Mouse (Mus musculus) testis, adult 2 months (tissue): Measurements from ENCODE around the gene Gm281.

Experiments used
- CTCF ChIP-seq: fragments of 200-500 bp; IDR thresholded peaks from 2 replicates; pipeline ENCODE4 v1.5.1; 2012; ENCODE audit warnings: low read depth, mild to moderate bottlenecking, inconsistent platforms, low read length, moderate library complexity; ENCODE audit not compliant: control insufficient read depth, insufficient read depth, insufficient replicate concordance
- POLR2A ChIP-seq: fragments of 200-500 bp; IDR thresholded peaks from 2 replicates; pipeline ENCODE4 v1.6.1; 2012; ENCODE audit warnings: low read depth, mild to moderate bottlenecking, inconsistent platforms, low read length, moderate library complexity; ENCODE audit not compliant: control insufficient read depth

GRCm38 (mm10) chr14:13948345-13948744, 34.1 kb upstream of the Gm281 start:
- no peak for TF ChIP-seq CTCF
- no peak for TF ChIP-seq POLR2A
